Mouse (Mus musculus) urinary bladder, adult 2 months (tissue): ENCODE measurements around the gene Prl2c5. TPM values are rescaled to one million over a fixed set of nuclear protein-coding genes. Genes with fewer than 3 reads are reported as not detected.
"Not testable (repeated sequence)": the region's sequence is repeated elsewhere in the genome, so short reads cannot be mapped to it uniquely, and the experiment has no call there.

Experiments
- DNase-seq: peaks from one replicate; pipeline ENCODE4 v3.0.0; 2022; ENCODE audit warnings: low spot score
- polyA plus RNA-seq: library from polyadenylated mRNA; depleted of rRNA; stranded (reverse); fragments of >200 nt; gene quantifications from 2 replicates; pipeline ENCODE4 v1.2.3, GENCODE M21; 2012; rRNA removed

Prl2c5 gene
- polyA plus RNA-seq = 0.07 TPM in 1 of 2 replicates, not detected in the other

GRCm38 (mm10) chr13:13182415-13182814 is at the start of gene Prl2c5:
Gene Prl2c5, plus strand, starts transcription at chr13:13182715.
- not testable (repeated sequence) for DNase-seq

GRCm38 (mm10) chr13:13162777-13163485 is 19.6 kb upstream of the Prl2c5 start:
- not testable (repeated sequence) for DNase-seq

GRCm38 (mm10) chr13:13168631-13169030 is 13.9 kb upstream of the Prl2c5 start:
- DNase-seq = not testable (repeated sequence)

- not testable (repeated sequence) for DNase-seq
These were observed 8.8 kb upstream of the Prl2c5 start for GRCm38 (mm10) chr13:13173616-13174136.

GRCm38 (mm10) chr13:13175736-13176135 is 6.8 kb upstream of the Prl2c5 start:
- DNase-seq = not testable (repeated sequence)

GRCm38 (mm10) chr13:13211168-13211567 is 28.7 kb downstream of the Prl2c5 start:
- not testable (repeated sequence) for DNase-seq

- DNase-seq = not testable (repeated sequence)
These were observed 33.8 kb downstream of the Prl2c5 start for GRCm38 (mm10) chr13:13216363-13216762.

GRCm38 (mm10) chr13:13220231-13220630 is 37.7 kb downstream of the Prl2c5 start:
- not testable (repeated sequence) for DNase-seq

- DNase-seq = not testable (repeated sequence)
These were observed 54.9 kb downstream of the Prl2c5 start for GRCm38 (mm10) chr13:13237456-13237855.

Other genes with a start within 250 kb of the Prl2c5 start
- not detected in 2 replicates for gene Prl2c2, start 177.3 kb upstream of the Prl2c5 start, polyA plus RNA-seq
- gene Gpr137b, start 211.3 kb downstream of the Prl2c5 start, polyA plus RNA-seq = 28.5 and 33.1 TPM in 2 replicates